Mouse (Mus musculus) embryonic facial prominence, embryonic 12.5 days (tissue): ENCODE results near the gene Gm42517. TPM values are rescaled to one million over a fixed set of nuclear protein-coding genes. Genes with fewer than 3 reads are reported as not detected.

ENCODE experiments used
- ATAC-seq: fragments of 200-750 bp; cut with Nextera tagmentation; 2 replicates; pipeline ENCODE4 v1.8.0; 2017; ENCODE audit not compliant: insufficient number of reproducible peaks, insufficient read depth, low FRiP score, low TSS enrichment
- H3K27ac ChIP-seq: fragments of 300-500 bp; sonication (generic); 2 replicates; pipeline ENCODE4 v1.5.1; 2016; ENCODE audit warnings: mild to moderate bottlenecking
- H3K27me3 ChIP-seq: fragments of 300-500 bp; sonication (generic); 2 replicates; pipeline ENCODE4 v1.6.1; 2016; ENCODE audit warnings: mild to moderate bottlenecking, moderate library complexity
- H3K36me3 ChIP-seq: fragments of 300-500 bp; sonication (generic); 2 replicates; pipeline ENCODE4 v1.6.1; 2016; ENCODE audit warnings: mild to moderate bottlenecking
- H3K4me1 ChIP-seq: fragments of 300-500 bp; sonication (generic); 2 replicates; pipeline ENCODE4 v1.6.1; 2016
- H3K4me2 ChIP-seq: fragments of 300-500 bp; sonication (generic); replicated peaks from 2 replicates; pipeline ENCODE4 v1.6.1; 2016; ENCODE audit warnings: mild to moderate bottlenecking, moderate library complexity
- H3K4me3 ChIP-seq: fragments of 300-500 bp; sonication (generic); 2 replicates; pipeline ENCODE4 v1.5.1; 2016; ENCODE audit warnings: mild to moderate bottlenecking
- H3K9ac ChIP-seq: fragments of 300-500 bp; sonication (generic); 2 replicates; pipeline ENCODE4 v1.6.1; 2016; ENCODE audit warnings: mild to moderate bottlenecking, moderate library complexity
- H3K9me3 ChIP-seq: fragments of 300-500 bp; sonication (generic); 2 replicates; pipeline ENCODE4 v1.6.1; 2016; ENCODE audit warnings: mild to moderate bottlenecking, moderate library complexity
- WGBS: fragments of 180-500 bp; shearing (Covaris S2); methylation state at CpG from one replicate; pipeline ENCODE4 v1.1.7; 2016; 5-methylcytosine and 5-hydroxymethylcytosine counted together
- polyA plus RNA-seq: library from polyadenylated mRNA; unstranded; fragments of >200 nt; fragmentation: Nextera tagmentation; extraction: Ambion mirVana; gene quantifications from 2 replicates; pipeline ENCODE4 v1.2.1, GENCODE M21; 2016

Gene Gm42517
- polyA plus RNA-seq, 1 experiment from 2014 or later, result not detected

GRCm38 (mm10) chr5:108347843-108348242 lies 19.9 kb downstream of the Gm42517 start:
- Histone ChIP-seq H3K9me3 (no peaks in the 10 kb centered on the region), H3K4me1 (no peaks in the 10 kb centered on the region), H3K27ac (no peak overlapping the region), H3K36me3 (peaks cover 30% of the 10 kb centered on the region), H3K4me2 (no peak overlapping the region), H3K4me3 (no peak overlapping the region), H3K9ac (no peak overlapping the region), H3K27me3 (no peaks in the 10 kb centered on the region)
- 61% methylated on average over 6 of the region's 6 CpGs for WGBS
- ATAC-seq, result no peak

- Histone ChIP-seq H3K36me3 (peaks cover 30% of the 10 kb centered on the region), H3K4me2 (no peak overlapping the region), H3K9me3 (no peaks in the 10 kb centered on the region), H3K27me3 (no peaks in the 10 kb centered on the region), H3K4me3 (no peak overlapping the region), H3K27ac (no peak overlapping the region), H3K9ac (no peak overlapping the region), H3K4me1 (no peaks in the 10 kb centered on the region)
- ATAC-seq, result no peak
- 83% methylated on average over 10 of the region's 10 CpGs for WGBS
Observed at GRCm38 (mm10) chr5:108345313-108346071, 22.2 kb downstream of the Gm42517 start.

- Histone ChIP-seq H3K27me3 (no peaks in the 10 kb centered on the region), H3K4me3 (no peak overlapping the region), H3K9ac (no peak overlapping the region), H3K27ac (no peak overlapping the region), H3K36me3 (peaks cover 25% of the 10 kb centered on the region), H3K4me2 (no peak overlapping the region), H3K4me1 (no peaks in the 10 kb centered on the region), H3K9me3 (no peaks in the 10 kb centered on the region)
- no peak for ATAC-seq
- WGBS, result 88% methylated on average over 4 of the region's 4 CpGs
Observed at GRCm38 (mm10) chr5:108343680-108344170, 24.0 kb downstream of the Gm42517 start.

GRCm38 (mm10) chr5:108338049-108338448 lies 29.7 kb downstream of the Gm42517 start:
- H3K4me2 ChIP-seq, result no peak overlapping the region
- H3K4me3 ChIP-seq, result no peak overlapping the region
- no peak overlapping the region for H3K27ac ChIP-seq
- no peaks in the 10 kb centered on the region for H3K4me1 ChIP-seq
- 89% methylated on average over 3 of the region's 3 CpGs for WGBS
- no peak for ATAC-seq
- H3K36me3 ChIP-seq, result peaks cover 14% of the 10 kb centered on the region
- no peaks in the 10 kb centered on the region for H3K27me3 ChIP-seq
- H3K9me3 ChIP-seq, result no peaks in the 10 kb centered on the region
- H3K9ac ChIP-seq, result no peak overlapping the region

GRCm38 (mm10) chr5:108337385-108337784 lies 30.3 kb downstream of the Gm42517 start:
- Histone ChIP-seq H3K4me3 (no peak overlapping the region), H3K36me3 (peaks cover 20% of the 10 kb centered on the region), H3K27me3 (no peaks in the 10 kb centered on the region), H3K27ac (no peak overlapping the region), H3K4me2 (no peak overlapping the region), H3K9ac (no peak overlapping the region), H3K4me1 (no peaks in the 10 kb centered on the region), H3K9me3 (no peaks in the 10 kb centered on the region)
- 78% methylated on average over 4 of the region's 4 CpGs for WGBS
- no peak for ATAC-seq

GRCm38 (mm10) chr5:108331051-108331450 lies 36.7 kb downstream of the Gm42517 start:
- Histone ChIP-seq H3K4me2 (no peak overlapping the region), H3K9ac (no peak overlapping the region), H3K27me3 (no peaks in the 10 kb centered on the region), H3K4me1 (no peaks in the 10 kb centered on the region), H3K9me3 (no peaks in the 10 kb centered on the region), H3K27ac (no peak overlapping the region), H3K36me3 (peaks cover 33% of the 10 kb centered on the region; the same call in 1 of the 2 replicates), H3K4me3 (no peak overlapping the region)
- ATAC-seq, result no peak
- 87% methylated on average over 1 of the region's 1 CpGs for WGBS

Other genes with a start within 250 kb of the Gm42517 start
- 28.9 and 29.3 TPM in 2 replicates for gene Tmed5, start 235.3 kb downstream of the Gm42517 start, polyA plus RNA-seq
- gene Ccdc18, start 235.0 kb downstream of the Gm42517 start, polyA plus RNA-seq, result 11.2 and 12.6 TPM in 2 replicates
- gene Dr1, start 99.0 kb downstream of the Gm42517 start, polyA plus RNA-seq, result 47.6 and 51.8 TPM in 2 replicates
- gene Pigg, start 55.3 kb downstream of the Gm42517 start, polyA plus RNA-seq, result 6.2 and 6.9 TPM in 2 replicates
- gene Pde6b, start 20.5 kb upstream of the Gm42517 start, polyA plus RNA-seq, result 0.26 and 0.31 TPM in 2 replicates
- 453 and 457 TPM in 2 replicates for gene Atp5k, start 66.5 kb upstream of the Gm42517 start, polyA plus RNA-seq
- gene Mfsd7a, start 81.0 kb upstream of the Gm42517 start, polyA plus RNA-seq, result 0.18 TPM in 2 replicates
- gene Pcgf3, start 93.3 kb upstream of the Gm42517 start, polyA plus RNA-seq, result 30.6 and 34.7 TPM in 2 replicates
- 3.5 and 4.3 TPM in 2 replicates for gene Cplx1, start 182.1 kb upstream of the Gm42517 start, polyA plus RNA-seq